Mouse (Mus musculus): ENCODE results near the gene Atp6v1c2.

The Atp6v1c2 gene

DNA sequence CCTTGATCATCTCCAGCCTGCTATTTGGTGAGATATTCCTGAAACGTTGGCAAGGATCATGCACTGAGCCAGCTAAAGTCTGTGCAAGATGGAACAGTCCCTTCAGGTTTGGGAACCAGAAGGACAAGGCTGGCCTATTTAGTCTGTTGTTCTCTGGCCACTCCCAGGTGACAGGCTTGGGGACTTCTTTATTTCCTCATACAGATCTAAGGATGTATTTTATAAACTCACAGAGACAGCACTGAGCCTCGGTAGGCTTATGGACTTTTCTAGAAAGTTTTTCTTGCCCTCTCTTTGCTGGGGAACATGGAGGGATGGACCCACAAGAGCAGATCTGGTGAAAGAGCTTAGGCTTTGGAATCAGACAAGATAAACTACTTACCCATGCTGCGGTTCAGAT lies at the start of gene Atp6v1c2:
Gene Atp6v1c2 (minus strand): TSS at position 101 of the 400 bp plus-strand sequence.
- no peak for DNase-seq (ENCODE audit: low read depth)

DNA sequence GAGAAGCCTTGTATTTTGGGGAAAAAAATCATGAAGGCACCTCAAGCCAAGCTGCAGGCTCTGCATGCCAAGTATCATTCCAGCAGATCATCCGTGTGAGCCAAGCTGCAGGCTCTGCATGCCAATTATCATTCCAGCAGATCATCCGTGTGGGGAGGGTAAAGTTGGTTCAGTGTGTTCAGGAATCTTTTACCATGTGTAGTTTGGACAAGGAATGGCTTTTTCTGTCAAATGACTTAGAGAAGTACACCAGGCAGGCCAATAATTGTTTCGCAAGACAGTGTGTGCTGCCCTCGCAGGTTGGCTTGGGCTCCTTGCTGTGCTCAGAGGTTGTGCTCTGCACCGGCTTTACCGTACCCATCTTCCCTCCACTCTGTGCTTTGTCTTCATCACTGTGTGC lies 47.4 kb upstream of the Atp6v1c2 start:
- no peak for DNase-seq (ENCODE audit: low read depth)

DNA sequence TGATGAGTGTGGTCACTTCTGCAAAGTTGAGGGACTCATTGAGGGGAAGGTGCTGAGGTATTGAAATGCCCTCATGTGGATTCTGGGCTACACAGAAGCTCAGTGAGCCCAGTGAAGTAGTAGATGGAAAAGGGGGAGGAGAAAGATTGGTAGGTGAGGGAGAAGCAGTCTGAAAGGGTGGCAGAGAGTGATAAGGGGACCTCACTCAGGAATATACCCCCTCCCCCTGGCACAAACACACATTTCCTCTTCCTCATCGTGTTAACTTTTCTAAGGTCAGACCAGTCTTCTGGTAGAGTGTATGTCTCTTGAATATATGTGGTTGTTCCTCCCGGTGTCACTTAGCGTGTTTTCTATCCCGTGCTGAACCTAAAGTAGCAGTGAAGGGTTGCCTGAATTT lies 46.1 kb upstream of the Atp6v1c2 start:
- no peak for DNase-seq (ENCODE audit: low read depth)

DNA sequence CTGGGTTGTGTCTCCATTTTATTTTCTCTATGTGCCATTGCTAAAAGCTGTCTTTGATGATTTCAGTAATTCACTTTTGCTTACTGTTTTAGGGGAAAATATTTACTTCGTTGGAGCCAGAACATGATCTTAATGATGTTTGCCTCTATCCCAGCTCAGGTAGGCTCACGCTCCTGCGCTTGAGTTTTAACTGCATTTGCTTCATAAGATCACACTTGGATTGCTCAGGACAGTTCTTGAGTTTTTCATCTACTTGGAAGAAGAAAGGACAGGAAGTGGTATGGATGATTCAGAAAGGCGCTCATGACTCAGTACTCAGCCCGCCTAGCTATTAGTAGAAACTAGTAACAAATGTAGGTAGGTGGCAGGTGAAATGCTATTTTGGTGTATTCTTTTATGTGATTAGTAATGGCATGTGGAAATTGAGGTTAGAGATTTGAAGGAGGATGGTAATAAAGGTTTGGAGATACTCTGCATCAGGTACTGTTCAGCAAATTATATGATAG lies 44.4 kb upstream of the Atp6v1c2 start:
- peak; percentile 82 for DNase-seq (ENCODE audit: low read depth)

DNA sequence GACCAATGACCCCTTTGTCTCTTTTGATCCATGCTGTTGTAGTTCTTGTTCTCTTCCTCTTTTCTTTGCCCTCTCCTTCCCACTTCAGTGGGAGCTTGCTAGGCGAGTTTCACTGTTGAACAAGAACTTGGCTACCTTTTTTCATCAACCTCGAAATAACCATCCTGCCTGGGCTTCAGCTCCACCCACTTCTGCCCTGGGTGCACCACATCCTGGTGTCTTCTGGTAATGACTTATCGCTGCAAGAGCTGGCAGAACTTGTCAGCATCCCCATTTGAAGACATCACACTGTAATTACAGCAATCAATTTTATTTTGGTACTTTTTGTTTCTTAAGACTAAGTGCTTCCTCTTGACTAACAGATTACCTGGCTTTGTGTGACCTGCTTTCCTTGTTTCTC lies 43.5 kb upstream of the Atp6v1c2 start:
- peak; percentile 89 for DNase-seq (ENCODE audit: low read depth)

DNA sequence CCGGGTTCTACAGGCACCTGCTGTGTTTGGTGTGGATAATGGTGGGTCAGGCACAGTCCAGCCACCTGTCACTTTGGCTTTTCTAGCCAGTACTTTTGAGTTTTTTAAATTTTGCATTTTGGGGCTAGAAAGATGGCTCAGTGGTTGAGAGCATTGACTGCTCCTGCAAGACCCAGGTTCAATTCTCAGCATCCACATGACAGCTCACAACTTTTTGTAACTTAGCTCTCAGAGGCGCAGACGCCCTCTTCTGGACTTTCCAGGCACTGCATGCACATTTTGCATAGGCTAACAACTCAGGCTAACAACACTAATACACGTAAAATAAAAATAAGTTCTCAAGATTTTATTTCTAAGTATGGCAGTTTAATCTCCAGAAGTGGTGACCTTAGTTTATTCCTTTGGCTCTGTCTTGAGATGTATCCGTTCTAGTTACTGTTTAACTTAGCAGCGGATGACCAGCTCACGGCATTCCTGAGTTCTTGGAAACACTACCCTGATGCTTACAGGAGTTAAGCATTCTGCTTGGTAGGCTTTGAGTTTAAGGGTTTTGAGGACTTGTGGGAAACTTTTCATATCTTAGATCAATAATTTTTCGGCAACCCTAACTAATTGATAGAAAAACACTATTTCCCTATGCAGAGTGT lies 42.6 kb upstream of the Atp6v1c2 start:
- DNase-seq (ENCODE audit: low read depth), result peak; percentile 70

DNA sequence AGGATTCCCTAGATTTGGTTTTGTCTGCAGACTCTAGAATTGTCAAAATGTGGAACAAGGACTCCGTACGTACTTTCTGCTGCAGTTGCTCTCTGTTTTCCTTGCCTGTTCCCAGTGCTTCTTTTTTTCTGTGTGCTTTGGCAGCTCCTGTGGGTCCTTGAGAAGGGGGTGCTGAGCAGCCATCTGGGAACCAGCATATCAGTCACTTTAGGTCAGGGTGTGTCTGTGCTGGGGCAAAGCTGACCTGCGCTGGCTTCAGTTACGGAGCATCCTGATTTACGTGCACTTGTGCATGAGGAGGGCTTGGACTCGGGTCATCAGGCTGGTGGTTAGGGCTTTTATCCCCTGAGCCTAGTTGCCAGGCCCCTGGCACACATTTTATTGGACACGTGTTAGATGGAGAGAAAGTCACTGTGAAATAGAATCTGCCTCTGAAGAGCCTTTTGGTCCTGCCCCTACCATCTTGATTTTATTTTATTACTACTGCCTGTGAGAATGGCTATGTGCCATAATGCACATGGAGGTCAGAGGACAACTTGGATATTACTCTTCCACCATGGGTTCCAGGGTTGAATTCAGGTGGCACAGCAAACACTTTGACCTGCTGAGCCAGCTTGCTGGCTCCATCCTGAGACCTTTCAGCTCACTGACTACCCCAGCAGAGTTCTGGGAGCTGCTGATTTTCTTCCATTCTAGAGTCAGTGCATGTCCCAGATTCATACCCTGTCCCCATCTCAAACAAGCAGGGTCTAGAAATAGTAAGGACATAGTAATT lies 40.6 kb upstream of the Atp6v1c2 start:
- DNase-seq (ENCODE audit: low read depth), result no peak

DNA sequence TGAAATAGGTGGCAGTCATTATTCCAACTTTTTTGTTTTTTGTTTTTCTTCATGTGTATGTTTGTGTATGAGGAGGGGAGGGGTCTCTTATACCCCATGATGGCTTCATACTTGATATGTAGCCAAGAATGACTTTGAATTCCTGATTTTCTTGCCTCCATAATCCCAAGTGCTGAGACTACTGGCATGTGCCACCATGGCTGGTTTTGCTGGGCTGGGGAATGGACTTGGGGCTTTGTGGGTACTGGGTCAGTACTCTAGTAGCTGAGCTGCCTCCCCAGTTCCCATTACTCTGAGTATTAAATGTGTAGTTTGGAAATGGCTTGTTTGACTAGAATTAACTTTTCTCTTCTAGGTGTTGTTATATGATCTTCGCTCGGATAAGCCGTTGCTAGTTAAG lies 40.0 kb upstream of the Atp6v1c2 start:
- DNase-seq (ENCODE audit: low read depth), result no peak

DNA sequence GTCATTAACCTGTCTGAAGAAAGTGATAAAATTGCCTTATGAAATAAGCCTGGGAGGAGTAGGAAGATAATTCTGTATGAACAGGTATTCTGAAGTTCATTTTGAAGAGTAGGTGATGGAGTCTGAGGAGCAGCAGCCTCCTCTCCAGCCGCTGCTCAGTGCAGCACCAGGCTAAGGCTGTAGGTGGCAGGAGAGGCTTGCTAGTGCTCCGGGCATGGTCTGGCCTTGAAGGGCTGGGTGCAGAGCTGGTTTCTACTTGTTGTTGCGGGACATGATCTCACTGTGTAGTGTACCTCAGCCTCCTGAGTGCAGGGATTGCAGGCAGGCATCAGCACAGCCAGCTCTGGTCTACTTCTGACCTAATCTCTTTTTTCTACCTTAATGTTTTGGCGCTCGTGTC lies 37.8 kb upstream of the Atp6v1c2 start:
- peak; percentile 80 for DNase-seq (ENCODE audit: low read depth)

DNA sequence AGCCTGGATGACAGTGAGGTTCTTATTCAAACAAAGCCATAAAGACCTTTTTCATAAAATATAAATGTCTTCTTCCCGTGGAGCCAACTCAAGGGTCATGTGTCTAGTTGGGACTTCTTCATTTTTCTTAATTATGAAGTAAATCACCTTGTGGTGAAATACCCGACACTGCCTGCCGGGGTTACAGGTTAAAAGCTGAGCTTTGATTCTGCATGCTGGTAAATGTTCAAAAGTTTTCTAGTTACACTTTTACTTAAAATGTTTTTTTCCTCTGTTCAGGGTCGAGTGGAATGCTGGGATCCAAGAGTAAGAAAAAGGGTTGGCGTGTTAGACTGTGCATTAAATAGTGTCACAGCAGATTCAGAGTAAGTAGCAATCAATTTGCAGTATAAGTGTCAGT lies 33.2 kb upstream of the Atp6v1c2 start:
- DNase-seq (ENCODE audit: low read depth), result no peak

DNA sequence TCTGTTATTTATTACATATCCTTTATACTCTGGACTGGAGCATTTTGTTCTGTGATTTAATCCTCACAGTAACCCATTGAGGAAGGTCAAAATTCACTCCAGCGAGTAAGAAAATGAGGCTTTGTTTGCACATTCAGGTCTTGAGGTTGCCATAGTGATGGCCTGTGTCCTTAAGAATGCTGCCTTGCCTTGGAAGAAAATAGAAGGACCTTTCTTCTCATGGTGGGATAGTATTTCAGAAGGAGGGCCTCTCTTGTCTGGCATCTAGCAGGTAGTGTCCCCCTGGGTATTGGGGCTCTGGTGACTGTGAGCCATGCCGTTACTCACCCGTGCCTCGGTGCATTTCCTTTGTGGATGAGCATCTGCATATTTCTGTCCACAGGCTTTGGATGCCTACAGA lies 31.5 kb upstream of the Atp6v1c2 start:
- no peak for DNase-seq (ENCODE audit: low read depth)

DNA sequence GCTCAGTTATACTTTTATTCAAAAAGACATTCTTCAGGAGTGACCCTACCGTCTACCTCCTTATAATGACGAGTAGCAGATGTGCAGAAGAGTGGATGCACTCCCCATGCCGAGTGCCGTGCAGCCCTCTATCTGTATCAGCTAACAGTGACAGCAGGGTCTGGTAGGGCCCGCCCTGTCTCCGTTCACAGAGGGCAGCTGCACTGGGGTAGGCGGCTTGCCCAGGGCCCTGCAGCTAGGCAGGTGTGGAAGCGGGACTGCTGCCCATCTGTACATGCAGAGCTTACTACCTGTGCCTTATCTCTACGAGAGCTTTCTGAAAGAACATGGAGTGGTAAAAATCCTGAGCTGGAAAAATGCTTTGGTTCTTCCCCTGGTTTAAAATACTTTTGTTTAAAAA lies 30.9 kb upstream of the Atp6v1c2 start:
- DNase-seq (ENCODE audit: low read depth), result no peak

DNA sequence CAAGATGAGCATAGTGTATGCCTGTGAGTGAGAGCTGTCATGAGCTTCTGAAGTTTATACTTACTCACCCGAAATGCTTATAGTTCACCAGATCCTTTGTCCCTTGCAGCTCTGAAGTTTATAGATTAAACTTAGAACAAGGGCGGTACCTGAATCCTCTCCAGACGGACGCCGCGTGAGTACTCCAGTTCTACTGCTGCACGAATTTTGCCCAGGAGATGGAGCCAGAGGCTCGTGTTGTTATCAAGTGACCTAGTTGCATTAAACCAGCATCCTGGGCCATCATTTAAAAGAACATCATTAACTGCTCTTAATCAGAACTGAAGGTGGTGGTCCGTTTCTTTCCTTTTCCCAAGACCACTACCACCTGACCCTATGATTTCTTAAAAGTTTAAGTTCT lies 29.8 kb upstream of the Atp6v1c2 start:
- peak; percentile 46 for DNase-seq (ENCODE audit: low read depth)

DNA sequence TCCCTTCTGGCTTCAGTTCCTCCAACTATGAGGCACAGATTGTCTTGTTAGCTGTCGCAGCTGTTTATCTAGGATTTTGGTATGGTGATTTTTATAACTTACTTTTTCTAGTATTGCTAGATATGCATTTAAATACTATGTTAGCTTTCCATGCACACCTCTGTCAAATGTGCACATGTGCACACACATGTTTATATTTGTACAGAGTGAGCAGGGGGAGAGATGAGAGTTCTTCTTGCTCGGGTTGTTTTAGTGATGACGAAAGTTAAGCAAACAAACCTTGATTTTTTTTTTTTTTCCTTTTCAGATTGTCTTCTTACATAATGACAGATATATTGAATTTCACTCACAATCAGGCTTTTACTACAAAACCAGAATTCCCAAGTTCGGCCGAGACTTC lies 28.6 kb upstream of the Atp6v1c2 start:
- DNase-seq (ENCODE audit: low read depth), result no peak

DNA sequence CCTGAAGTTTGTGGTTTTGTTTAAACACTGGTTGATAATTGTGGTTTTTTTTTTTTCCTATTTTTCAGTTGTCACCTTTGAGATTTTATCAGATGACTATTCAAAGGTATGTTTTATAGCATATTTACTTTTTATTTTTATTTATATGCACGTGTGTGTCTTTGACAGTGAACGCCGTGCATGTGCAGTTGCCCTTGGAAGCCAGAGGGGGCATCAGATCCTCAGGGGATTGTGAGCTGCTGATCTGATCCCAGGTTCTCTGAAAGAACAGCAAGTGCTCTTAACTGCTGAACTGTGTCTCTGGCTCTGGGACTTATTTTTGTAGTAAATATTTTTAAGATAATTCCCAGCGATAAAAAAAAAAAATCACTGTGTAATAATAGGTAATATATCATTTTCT lies 27.7 kb upstream of the Atp6v1c2 start:
- DNase-seq (ENCODE audit: low read depth), result no peak

DNA sequence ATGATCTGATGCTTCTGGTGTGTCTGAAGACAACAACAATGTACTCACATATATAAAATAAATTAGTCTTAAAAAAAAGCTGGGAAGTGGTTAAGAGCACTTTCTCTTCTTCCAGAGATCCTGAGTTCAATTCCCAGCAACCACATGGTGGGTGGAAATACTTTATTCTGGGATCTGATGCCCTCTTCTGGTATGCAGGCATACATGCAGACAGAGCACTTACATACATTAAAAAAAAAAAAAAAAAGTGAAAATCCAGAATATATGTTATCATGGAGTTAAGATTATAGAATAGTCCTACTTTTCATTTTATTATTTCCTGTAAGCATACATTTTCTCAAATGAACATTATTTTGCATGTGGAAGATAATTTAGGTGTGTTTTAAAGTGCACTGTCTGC lies 20.9 kb upstream of the Atp6v1c2 start:
- DNase-seq (ENCODE audit: low read depth), result no peak

DNA sequence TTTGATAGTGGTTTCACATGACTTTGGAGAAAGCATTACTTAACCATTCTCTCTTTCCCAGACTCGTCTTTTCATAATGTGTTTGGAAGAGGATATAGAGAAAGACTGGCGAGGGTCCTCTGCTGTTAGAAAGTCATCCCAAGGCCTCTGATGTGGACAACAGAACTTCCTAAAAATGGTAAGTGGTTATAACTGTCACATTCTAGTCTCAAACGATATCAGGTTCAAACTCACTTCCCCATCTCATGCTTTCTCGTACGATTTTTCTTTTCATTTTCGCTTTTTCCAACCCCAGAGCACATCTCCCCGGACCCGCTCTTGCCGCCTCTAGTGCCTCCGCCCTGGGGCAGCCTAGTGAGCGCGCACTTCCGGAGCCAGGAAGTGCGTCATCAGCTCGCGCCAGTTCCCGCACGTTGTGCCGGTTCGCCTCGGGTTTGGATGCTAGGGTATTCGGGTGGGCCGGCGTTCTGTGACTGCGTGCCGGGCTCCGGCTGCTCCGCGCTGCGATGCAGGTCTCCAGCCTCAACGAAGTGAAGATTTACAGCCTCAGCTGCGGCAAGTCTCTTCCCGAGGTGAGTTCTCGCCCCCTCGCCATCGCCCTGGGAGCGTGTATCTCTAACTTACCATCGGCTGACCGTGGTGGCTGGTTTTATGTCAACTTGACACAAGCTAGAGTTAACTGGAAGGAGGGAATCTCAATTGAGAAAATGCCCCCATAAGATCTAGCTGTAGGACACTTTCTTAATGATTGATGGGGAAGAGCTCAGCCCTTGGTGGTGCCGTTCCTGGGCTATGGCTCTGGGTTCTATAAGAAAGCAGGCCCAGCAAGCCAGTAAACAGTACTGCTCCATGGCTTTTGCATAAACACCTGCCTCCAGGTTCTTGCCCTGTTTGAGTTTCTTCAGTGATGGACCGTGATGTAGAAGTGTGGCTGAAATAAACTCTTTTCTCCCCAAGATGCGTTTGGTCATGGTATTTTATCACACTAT lies 19.2 kb upstream of the Atp6v1c2 start, which contains the start of gene Nol10:
Gene Nol10 (plus strand): TSS at position 411 of the 989 bp plus-strand sequence.
- DNase-seq (ENCODE audit: low read depth), result peak; percentile 94

DNA sequence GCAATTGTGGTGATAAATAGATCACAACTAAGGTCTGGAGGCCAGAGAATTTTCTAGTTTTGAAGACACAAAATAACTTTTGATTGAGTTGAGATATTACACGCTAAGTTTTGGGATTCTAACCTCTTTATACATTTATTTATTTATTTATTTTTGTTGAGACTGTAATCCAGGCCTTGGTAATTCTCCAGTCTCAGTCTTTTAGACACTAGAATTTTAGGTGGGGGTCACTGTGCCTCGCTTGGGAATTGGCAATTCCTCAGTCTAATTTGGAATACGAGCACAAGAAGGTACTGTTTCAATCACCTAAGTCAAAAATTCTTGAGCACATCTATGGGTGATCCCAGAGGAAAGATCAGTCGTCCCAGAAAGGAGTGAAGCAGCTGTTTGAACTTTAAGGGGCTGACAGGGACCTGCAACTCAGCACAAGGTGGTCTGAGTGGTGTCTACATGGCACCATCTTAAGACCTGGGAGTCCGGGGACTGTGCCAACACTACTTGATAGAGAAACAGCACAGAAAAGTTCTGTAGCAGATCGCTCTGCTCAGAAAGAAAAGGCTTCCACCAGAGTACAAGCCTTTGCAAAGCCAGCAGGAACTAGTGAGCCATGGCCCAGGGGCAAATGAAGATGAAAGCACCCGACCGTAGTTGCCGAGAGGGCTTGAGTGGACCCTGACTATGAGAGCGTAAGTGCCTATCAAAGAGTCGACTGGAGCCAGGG lies 18.3 kb upstream of the Atp6v1c2 start:
- no peak for DNase-seq (ENCODE audit: low read depth)

DNA sequence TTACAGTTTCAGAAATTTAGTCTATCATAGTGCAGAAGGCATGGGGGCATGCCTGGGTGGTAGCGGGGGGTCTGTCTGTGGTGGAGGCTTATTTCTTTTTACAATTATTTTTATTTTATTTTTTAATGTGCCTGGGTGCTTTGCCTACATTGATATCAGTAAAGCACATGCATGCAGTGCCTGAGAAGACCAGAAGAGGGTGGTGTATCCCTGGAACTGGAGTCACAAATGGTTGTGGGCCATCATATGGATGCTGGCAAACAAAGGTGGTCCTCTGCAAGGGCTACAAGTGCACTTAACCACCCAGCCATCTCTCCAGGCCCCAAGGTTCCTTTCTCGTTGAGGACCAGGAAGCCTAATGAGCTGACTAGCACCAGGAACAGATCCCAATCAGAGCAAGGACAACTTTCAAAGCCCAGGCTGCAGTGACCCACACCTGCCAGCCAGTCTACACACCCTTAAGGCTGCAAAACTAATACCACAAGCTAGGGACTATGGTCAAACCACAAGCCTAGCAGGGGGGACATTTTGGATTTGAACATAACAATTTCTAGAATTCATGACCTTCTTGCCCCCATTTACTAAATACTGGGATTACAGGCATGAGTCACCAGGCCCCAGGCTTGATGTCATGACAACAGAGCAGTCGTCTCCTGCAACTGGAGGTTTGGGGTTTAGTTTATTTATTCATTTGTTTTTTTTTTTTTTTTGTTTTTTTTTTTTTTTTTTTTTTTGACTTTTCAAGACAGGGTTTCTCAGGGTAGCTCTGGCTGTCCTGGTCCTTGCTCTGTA lies 10.2 kb upstream of the Atp6v1c2 start:
- DNase-seq (ENCODE audit: low read depth), result peak; percentile 53

DNA sequence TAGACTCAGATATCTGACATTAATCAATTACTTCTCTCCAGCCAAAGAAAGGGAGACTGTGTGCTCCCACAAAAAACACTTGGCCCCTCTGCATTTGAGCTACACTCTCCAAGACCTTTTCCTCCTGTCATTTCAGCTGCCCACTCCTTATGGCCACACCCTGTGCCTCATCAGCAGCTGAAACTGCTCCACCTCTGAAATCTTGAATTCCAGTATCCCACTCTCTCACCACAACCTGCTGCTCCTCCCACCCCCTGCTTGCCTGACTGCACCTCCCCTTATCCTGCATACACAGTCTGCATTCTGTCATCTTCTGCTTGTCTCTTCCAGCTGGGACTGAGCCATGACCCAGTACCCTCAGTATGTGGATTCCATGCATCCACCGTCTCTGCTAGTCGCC lies 9.2 kb upstream of the Atp6v1c2 start:
- DNase-seq (ENCODE audit: low read depth), result no peak

DNA sequence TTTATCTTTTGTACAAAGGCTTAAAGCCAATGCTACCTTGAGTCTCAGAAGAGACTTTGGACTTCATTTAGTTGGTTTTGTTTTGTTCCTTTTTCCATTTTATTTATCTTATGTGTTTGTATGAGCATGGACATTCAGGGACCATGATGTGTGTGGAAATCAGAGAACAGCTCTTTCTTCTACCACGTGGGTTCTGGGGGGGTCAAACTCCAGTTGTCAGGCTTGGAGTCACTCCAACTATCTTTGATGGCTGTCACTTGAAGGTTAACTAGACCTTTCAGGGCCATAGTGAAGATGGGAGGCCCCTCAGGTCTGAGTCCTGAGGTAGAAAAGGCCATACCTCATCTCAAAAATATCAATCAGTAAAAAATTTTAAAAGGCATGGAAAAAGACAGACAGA lies 4.3 kb upstream of the Atp6v1c2 start:
- no peak for DNase-seq (ENCODE audit: low read depth)

All from induced T-regulatory cell, adult 2 months (primary cell).